Mouse (Mus musculus) kidney, postnatal 36 days (tissue): ENCODE measurements at regions not wholly inside any gene's neighbourhood (a gene's known extent, or its start where the extent isn't known, plus 50 kb on each side); places are given as distances from the start of the nearest gene placed in this dataset.

Experiments used
- DNase-seq, 2 experiments: peaks; one replicate each; pipeline ENCODE4 v3.0.0; 2021 to 2022; ENCODE audit warnings: mixed read lengths in 2 of 2

DNA sequence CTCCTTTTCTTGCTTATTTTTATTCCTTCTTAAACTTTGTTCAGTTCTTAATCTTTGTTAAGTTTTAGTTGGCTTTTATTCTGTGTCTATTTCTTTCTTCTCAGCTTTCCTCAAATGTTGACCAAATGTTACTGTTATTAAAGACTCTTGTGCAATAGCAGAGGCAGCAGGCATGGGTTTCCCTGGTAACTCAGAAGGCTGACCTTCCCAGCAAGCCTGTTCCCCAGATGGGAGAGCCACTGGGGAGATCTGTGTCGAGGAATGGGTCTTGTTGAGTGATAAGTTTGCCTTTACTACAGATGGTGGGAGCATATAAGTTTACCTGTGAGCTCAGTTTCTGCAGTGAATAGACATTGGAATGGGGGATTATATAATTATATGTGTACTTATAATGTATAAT is 237.2 kb downstream of the Plpp3 start:
- no peak for DNase-seq

DNA sequence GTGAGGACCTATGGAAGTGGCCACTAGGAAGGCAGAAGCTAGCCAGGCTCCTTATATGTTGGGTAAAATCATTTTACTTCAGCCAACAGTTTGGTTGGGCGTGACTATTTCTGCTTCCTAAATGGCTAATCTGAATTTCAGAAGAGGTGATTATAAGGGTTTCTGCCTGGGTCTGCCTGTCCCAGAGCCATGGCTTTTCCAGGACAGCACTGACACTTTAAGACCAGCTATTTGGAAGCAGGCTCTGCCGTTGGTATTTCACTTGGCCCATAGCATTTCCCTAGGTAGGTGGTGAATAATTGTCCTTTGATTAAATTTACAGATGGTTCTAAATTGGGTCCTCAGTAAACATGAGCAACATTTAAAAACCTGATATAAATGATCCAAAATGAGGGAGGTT is 240.3 kb downstream of the Plpp3 start:
- no peak for DNase-seq

DNA sequence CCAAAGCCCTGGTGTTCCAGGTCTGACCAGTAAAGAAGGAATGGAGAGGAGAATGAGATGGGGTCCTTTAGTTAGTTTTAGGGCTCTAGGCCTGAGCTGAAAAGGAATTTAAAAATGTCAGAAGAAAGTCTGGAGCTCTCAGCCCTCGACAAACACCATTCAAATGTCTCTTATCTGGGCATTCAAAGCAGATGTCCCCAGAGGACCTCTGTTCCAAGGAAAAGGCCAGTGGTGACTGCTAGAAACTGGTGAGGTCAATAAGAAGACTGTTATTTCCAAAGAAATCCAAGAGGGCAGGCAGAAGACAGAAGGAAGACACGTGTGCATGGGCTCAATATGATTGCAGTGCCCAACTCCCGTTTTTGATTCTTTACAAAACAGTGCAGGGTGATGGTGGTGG is 244.9 kb downstream of the Plpp3 start:
- no peak for DNase-seq

DNA sequence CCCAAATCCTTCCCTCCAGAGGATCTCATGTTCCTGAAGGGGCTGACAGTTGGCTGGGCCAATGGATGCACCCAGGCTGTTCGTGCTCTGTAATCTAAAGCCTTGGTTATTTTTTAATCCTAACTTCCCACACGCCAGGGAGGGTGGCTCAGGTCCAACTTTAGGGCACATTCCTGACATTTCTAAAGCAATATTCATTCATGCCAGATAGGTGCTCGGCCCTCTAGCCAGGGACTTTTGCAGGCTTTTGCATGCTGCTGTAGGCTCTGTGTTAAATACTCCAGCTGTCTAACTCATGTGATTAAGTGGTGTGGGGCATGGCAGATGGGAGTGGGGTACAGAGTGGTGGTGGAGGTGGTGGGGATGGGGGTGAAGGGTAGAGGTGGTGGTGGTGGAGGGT is 246.0 kb downstream of the Plpp3 start:
- DNase-seq: peak; percentile 88 to 91

DNA sequence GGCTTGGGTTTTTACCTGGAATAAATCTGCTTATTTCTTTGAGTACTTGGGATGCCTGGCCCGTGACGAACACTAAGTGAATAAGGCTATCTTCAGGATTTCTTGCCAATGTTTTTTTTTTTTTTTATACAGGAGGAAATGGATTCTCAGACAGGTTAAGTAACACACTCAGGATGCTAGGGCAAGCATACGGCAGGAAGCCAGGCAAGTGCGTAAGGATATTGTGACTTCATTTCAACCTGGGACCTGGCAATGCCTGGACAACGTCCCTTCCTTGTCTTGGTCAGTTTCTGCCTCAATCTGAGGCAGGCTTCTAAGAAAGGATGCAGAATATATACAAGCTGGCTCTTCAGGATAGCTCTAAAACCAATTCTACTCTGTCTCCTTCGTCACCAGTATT is 246.5 kb downstream of the Plpp3 start:
- DNase-seq: peak; percentile 44 to 48

DNA sequence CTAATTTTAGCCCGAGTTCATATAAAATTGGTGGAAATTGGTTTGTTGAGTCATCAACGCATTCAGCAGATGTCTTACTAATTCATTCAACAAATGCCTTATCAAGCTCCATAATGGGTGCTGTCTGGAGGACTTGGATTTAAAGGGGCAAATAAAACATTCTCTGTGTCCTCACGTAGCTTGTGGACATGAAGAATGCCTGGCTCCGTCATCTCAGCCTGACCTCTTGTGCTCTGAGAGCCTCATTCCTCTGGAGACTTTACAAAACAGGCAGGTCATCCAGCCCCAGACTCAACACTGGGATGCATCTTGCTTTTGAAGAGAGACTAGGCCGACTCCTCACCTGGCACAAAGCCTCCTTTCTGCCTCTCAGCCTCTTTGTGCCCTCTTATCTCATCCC is 248.6 kb downstream of the Plpp3 start:
- no peak for DNase-seq

DNA sequence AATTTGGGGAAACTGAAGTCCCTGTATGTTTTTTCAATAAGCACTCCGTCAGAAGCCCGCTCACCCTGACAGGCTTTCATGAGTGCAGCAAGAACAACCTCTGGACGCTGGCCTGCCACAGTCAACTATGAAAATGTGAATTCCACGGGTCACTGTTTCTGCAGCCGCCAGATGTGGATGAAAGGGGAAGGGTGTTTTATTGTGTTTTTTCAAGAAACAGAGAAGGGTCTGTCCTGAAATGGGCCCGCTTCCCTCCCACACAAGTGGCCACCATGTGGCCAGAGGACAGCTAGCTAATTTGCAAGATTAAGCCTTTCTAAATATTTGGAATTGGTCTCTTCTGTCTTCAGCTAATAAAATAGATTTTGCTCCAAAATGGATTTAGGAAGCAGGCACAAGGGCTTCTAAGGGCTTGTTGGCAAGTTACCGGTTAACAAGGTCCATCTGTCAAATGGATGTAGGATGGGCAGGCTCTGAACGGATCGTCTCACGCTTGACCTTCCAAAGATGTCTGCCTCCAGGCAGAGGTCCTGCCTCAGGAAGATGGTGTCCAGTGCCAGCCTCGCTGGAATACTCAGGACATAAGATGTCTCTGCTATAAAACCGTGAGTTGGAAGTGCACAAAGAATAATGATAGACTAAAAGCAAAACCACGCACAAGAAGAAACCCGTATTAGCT is 249.8 kb downstream of the Plpp3 start:
- DNase-seq: no peak

DNA sequence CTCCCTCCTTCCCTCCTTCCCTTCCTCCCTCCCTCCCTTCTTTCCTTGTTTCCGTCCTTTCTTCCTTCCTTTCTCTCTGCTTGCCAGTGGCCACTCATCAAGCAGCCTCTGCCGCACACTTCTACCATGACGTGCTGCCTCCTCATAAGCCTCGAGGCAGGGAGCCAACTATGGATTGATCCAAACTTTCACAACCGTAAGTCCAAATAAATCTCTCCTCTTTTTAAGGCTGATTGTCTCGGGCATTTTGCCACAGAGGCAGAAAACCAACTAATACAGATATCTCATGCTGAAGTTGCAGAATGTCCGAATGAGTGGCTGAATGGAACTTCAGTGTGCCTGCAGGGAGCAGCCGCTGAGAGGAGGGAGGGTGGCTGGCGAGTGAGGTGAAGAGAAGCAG is 251.7 kb downstream of the Plpp3 start:
- DNase-seq: no peak

DNA sequence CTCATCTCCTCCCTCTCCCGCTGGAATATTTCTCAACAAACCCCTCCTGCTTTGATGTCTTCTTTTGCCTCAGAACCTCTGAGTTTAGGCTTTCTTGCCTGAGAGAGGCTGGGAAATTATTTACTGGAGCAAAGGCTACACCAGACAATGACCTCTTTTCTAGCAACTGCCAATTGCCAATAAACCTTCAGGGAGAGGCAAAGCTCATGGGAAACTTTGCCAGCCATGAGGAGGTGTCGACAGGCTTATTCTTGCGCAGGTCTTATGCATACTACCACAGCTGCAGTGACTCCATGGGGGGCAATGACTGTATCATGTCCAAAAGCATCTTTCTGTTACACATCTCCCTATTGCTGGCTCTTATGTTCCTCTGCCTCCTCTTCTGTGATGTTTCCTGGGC is 260.0 kb downstream of the Plpp3 start:
- DNase-seq: no peak

DNA sequence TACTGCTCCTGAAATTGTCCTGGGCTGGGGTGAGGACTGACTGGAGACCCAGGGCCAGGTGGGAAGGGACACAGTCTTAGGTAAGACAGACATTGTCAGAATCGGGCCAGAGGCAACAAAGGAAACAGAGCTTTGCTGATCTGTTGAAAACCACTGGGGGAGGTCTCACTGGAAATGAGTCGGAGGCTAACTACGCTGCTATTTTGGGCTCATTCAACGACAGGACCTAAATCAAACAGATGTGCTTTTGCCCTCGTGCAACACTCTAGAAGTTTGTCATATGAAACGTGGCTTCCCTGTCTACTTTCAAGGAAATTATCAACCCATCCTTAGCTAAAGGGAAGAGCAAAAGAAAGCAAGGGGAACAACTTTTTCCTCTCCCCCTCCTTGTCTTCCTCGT is 265.3 kb downstream of the Plpp3 start:
- DNase-seq: no peak

DNA sequence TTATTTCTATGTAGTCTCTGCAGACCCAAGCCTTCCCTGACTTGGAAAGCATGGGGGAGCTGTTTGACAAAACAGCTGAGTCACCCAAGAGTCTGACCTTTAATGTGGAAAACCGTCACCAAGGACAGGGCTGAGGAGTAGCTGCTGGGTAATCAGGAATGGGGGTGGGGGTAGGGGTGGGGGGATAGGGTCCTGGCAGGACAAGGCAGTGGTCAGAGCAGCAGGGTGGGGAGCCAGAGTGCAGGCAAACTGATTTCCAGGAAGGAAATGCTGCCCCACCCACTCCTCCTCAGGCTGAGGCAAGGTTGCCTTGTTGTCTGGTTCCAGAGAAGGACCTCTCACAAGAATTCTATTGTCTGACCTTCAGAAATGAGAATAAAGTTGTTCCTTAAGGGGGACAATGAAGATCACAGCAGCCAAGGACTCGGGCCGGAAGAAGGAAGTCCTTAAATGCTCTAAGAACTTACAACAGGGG is 266.6 kb downstream of the Plpp3 start:
- DNase-seq: peak; percentile 41 to 65

DNA sequence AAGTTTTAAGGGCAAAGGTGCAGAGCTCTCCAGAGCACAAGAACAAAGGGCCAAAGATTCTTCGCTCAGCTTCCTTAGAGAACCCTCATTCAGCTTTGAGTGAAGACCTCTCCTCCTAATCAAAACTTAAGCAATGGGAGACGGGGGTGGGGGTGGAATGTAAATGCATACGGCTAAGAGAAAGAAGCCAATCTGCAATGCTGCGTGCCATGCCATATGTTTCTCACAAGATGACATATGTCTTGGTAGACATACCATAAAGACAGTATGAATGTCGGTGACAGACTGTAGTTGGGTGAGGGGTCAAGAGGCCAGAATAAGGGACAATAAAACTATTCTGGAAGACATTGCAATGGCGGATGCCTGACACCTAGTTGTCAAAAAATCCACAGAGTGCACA is 267.9 kb downstream of the Plpp3 start:
- no peak for DNase-seq

DNA sequence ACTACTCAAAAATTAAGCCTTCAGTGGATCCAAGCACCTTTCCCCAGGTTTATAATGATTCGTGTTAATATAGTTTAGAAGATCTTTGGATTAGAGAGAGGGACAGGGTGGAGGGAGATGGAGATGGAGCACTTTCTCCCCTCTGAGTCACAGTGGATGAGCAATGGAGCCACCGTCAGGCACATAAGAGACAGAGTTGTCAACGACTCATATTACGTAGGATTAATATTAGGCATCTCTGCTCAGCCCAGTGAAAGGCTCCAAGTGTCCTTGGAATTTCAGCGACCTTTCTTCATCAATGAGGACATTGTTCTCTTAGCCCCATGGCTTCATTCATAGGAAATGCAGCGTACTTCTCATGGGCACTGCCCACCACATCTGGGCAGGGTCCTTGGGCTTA is 270.4 kb downstream of the Plpp3 start:
- no peak for DNase-seq

DNA sequence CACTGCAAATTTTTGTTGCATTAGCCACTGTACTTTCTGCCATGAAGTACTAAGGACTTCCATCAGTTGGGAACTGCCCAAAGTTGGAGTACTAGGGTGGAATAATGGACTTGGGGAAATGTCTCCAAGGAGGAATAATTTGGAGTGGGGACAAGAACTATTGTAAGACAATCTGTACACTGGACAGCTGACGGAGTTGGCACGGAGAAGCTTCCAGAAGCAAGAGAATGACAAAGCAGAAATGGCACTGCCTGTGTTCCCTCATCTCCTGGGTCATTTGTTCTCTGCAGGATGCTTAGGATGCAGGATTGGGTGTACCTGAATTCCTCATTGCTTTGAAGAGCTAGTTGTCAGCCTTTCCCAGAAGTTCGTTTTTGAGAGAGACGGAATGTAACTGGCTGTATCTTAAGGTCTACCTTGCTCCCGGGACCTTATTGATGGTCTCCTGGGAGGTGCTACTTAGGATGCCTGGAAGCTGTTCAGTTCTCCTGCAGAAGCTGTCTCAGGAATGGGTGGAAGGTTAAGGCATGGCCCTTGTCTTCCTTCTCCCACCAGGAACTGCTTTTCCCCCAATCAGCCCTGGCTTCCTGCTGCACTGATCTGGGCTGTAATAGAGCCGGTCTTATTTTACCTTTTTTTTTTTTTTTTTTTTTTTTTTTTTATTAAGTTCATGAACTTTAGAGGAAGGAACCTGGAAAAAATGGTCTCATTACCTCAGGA is 272.4 kb downstream of the Plpp3 start:
- DNase-seq: no peak

DNA sequence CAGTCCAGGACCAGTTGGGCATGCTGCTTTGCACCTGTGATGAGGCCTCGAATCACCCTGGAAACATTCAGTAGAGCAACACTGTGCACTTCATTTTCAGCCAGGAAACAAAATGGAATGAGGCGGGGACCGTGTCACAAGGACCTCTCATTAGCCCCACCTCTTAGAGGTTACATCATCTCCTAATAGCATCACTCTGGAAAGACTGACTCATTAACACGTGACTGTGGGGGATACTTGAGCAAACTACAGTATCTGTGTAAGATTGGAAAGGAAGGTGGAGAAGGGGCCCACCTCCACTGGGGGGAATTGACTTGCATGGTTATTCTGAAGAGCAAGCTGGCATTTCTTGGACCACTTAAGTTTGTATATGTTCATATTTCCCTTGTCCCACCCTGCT is 275.3 kb downstream of the Plpp3 start:
- DNase-seq: no peak

DNA sequence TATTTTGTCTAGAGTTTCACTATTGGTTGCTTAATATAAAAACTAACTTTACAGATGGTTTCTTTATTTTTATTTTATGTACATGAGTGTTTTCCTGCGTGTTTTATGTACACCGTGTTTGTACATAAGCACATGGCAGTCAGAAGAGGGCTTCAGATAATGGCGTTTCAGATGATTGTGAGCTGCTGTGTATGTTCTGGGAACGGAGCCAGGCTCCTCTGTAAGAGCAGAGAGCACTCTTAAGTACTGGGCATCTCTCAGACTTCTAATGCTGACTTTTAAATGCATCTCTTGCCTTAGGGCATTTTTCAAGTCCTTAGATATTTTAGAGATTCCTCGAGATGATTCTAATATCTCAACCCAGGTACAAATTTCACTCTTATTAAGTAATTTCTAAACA is 280.0 kb downstream of the Plpp3 start:
- no peak for DNase-seq

DNA sequence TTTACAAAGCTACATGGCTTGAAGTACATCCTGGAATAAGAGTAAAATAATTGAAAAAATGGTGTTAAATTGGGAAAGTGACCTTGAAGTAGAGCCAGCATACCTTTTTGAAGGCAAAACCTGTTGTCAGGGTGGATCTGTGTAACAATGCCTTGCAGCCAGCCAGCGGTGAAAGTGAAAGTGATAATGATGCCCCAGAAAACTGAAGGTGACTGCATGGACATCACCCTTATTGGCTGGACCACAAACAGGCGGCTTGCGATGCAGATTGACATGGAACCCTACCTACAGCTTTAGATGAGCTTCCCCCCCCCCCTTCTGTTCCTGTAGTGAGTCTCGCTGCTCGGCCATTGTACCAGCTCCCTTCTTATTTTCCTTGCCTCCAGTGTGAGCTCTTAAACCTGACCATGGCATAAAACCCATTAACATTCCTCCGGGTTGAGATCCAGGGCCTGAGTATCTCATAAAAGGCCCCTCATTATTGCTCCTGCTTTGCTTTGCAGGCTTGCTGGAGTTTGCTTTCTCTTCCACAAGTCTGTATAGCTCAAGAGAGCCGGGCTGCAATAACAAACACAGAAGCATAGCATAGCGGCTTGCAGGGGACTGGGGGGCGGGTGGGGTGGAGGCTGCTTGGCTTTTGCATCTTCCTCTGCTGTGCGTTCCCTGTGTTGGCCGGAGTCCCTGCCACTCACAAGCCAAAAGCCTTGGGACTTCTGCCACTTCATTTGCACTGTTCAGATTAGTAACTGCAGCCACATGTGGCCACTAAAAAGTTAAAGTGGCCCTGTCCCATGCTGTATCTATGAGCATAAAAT is 292.1 kb downstream of the Plpp3 start:
- DNase-seq: no peak

DNA sequence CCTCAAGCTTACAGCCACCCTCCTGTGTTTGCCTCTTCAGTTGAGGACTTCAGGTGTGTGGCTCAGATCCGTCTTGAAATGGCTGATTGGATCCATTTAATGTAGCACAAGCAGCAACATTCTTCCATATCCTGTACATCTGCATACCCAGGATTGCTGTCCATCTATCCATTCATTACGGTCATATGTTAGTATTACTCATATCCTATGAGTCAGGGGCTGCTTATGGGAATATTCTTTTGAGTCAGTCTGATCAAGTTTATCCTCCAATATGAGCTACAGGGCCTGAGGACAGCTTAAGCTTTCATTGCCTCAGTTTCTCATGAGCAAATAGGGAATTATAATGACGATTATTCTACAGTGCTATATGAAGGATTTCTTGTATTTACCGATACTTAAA is 293.7 kb downstream of the Plpp3 start:
- DNase-seq: no peak

DNA sequence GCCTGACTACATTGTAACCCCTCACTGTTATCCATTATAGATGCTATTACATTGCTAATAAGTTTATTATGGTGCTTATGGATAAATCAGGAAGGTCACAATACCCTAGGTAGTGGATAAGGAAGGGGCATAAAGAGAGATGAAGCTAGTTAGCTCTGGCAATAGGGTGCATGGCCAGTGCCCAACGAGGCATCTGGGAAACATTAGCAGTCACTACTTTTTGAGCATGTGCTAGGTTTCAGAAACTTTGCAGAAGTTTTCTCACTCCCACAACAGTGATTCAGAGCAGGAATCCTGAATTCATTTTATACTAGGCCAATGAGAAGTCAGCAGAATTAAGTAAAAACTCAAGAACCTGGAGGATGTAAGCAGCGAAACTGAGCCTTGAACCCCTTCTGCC is 294.7 kb downstream of the Plpp3 start:
- no peak for DNase-seq

DNA sequence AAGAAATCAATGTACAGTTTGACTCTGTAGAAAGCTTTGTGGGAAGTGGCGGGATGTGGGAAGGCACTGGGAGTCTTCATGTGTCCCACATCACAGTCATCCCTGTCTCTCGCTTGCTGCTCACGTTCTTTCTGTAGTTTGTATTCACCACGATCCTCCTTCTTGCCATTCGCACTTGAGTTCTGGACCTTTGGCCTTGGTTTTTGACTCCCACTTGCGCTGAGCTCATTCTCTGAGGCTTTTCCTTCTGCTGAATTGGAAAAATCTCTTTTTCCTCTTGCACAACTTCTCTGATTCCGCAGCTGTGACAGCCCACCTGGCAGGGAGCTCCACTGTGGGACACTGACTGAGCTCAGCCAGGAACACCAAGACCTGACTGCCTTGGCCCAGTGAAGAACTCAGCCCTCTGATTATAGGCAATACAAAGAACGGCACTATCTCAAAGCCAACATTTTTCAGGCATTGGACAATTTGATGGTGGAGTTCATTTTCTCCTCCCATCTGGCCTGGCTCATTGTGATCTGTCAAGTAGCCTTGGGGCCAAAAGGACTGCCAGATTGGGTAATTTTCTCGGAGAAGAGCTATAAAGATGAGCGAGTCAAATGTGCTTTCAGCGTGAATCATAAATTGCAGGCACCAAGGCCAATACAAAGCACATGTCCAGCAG is 299.9 kb downstream of the Plpp3 start:
- peak in 1 of 2 experiments; percentile 5 for DNase-seq

DNA sequence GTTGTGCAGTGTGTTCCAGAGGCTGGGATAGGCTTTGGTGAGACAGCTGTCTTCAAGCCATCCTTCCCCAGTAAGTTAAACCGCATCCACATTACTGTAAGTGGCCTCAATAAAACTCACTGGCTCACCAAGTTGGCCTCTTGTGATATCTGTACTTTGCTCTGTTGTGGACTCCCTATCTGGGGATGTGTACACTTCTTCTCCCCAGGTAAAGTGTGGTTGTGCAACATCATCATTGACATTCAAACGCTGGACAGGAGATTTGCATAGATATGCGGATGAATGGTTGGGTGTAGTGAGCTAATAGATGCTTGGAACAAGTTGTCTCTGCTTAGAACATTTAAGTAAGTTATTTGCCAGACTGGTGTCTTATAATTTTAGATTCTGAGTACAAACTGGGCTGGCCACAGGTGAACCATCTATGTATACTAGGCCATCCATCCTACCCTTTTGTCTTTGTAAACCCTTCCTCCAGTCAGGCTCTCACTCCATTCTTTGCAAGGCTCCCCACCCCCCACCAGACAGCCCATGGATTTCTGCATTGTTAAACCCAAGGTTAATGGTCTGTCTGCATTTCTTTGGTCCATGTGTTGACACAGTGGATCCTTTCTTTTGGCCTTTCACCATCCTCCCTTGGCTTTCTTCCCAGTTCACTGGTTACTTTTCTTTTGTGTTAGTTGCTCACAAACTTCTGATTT is 303.0 kb downstream of the Plpp3 start:
- DNase-seq: no peak

DNA sequence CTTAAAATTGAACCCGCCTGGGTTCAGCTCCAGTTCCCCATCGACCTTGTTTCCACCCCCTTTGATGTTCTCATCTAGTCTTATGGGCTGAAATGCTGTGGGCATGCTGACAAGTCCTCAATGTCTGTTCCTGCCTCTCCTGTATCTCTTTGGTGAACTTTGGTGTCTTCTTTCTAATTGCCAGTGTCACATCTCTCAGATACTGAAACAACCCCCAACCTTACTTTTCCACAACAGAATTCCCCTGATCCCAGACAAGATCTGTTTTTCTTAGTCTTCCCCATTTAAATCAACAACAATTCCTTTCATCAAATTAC is 303.5 kb downstream of the Plpp3 start:
- no peak for DNase-seq

DNA sequence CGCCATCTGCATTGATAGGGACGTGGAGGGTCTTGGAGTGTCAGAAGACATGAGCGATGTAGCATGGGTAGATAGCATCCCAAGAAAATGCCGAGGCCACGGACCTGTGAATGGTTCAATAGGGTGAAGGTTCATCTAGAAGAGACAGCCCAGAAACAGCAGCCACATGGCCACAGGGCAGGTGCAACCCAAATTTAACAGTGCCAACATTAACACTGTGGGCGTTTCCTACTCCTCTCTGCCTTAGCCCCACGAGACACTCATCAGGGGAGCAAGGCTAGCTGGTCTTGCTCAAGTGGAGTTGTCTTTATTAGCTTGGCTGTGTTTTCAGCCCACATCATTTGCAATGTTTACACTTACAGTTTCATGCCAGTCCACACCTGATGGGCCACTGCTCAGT is 310.7 kb downstream of the Plpp3 start:
- no peak for DNase-seq
